Mouse (Mus musculus): Measurements from ENCODE around the gene Olfm1.

The Olfm1 gene

DNA sequence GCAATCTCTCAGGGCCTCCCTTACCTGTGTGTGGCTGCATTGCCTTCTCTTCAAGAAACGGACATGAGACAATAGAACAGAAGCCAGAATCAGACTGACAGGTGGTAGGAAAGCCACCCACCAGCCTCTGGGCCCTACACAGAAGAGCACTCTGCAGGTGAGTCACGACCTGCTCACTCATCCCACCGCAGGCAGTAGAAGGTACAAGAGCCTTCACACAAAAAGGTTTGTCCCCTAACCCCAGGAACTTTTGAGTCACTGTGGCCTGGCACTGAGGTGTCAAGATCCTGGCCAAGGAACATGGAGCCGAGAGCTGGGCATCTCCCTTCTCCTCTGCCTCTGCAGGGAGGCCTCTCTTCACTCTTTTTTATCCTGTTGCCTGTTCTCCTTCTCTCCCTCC is 42.3 kb downstream of the Olfm1 start:
- DNase-seq (ENCODE audit: low spot score in 2 of 2): no peak

GRCm38 (mm10) chr2:28236447-28236846 is 43.7 kb downstream of the Olfm1 start:
- no peak for DNase-seq (ENCODE audit: low spot score in 2 of 2)

GRCm38 (mm10) chr2:28239616-28240015 is 46.8 kb downstream of the Olfm1 start:
- DNase-seq (ENCODE audit: low spot score in 2 of 2): no peak

GRCm38 (mm10) chr2:28240920-28241319 is 48.1 kb downstream of the Olfm1 start:
- no peak for DNase-seq (ENCODE audit: low spot score in 2 of 2)

- DNase-seq (ENCODE audit: low spot score in 2 of 2): no peak
Measured at GRCm38 (mm10) chr2:28241520-28242221, 48.9 kb downstream of the Olfm1 start.

GRCm38 (mm10) chr2:28242222-28242543 is 49.4 kb downstream of the Olfm1 start:
- no peak for DNase-seq (ENCODE audit: low spot score in 2 of 2)

DNA sequence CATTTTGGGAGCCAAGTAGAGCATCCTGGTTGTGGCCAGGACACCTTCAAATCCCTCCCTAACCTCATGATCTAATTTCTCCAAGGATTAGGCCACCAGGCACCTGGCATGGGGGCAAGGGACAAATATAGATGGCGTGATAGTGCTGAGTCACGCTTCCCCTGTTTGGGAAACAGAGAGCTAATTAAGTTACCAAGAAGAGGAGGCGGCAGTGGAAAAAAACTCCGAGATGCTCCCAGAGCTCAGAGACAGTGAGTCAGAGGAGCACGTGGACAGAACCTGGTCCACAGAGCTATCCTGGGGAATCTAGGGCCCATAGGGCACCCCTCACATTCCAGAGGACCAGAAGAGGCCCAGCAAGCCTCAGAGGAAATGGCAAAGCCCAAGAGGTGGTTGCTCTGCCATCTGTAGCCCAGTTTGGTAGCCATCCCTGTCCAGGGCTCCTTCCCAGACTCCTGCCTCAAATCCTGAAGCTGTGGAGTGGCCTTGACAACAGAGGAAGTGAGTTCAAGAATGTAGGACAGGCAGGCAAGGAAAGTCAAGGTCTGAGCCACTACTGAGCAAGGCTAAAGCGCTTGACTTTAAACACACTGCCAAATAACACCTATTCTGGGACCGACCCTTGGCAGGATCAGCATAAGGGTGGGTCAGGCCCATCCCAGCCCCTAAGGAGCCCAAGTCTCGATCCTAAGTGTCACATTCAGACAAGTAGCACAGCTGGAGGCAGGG is 52.0 kb downstream of the Olfm1 start:
- DNase-seq (ENCODE audit: low spot score in 2 of 2): peak; percentile 77 to 79

- no peak for DNase-seq (ENCODE audit: low spot score in 2 of 2)
Measured at GRCm38 (mm10) chr2:28246110-28246653, 53.4 kb downstream of the Olfm1 start.

- no peak for DNase-seq (ENCODE audit: low spot score in 2 of 2)
Measured at GRCm38 (mm10) chr2:28247098-28247497, 54.3 kb downstream of the Olfm1 start.

DNA sequence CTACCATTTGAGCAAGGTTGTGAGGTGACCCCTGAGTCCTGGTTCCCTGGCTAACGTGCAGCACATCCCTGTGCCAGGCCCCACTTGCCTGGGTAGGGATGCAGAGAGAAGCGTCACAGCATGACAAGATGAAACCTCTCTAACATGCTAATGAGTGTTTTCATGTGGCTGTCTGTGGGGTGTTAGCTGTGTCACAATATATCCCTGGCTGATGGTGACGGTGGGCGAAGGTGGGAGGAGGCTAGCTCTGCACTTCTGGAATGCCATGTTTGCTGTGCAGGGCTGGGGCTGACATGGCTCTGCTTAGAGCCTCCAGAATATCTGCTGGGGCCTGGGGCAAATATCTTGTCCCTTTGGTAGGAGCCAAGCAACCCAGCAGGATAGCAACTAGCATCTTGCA is 59.8 kb downstream of the Olfm1 start:
- DNase-seq (ENCODE audit: low spot score in 2 of 2): no peak

DNA sequence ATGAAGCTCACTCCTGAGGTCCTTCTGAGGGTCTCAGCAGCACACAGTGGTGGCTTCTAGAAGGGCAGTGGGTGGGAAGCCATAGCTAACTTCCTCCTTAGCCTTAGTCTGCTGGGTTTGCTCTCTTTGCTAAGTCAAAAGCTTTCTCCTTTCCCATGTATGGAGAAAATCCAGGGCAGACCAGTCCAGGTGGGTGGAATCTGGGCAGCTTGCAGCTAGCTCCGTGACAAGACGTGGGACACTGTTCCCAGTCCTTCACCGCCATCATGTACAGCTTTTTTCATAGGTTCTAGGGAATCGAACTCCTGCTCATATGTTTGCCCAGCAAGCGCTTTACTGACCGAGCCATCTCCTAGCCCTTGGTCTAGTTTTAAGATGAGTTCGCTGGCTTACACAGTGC is 63.2 kb downstream of the Olfm1 start:
- DNase-seq (ENCODE audit: low spot score in 2 of 2): peak in 1 of 2 experiments; percentile 66

DNA sequence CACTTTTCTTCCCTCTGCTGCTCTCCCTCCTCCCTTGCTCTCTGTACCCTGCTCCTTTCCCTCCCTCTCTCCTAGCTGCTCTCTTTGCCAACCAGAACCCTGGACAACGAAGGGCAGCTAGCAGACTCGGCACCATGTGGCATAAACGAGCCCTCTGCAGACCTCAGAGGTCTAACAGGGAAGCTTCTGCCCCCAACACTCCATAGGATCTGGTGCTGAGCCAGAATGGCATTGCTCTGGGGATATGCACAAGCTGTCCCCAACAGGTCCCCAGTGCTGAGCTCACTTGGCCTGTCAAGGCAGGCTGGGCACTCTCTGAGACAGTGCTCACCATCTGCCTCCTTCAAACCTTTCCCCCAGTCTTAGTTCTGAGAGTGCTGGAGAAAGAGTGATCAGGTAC is 68.6 kb downstream of the Olfm1 start:
- no peak for DNase-seq (ENCODE audit: low spot score in 2 of 2)

DNA sequence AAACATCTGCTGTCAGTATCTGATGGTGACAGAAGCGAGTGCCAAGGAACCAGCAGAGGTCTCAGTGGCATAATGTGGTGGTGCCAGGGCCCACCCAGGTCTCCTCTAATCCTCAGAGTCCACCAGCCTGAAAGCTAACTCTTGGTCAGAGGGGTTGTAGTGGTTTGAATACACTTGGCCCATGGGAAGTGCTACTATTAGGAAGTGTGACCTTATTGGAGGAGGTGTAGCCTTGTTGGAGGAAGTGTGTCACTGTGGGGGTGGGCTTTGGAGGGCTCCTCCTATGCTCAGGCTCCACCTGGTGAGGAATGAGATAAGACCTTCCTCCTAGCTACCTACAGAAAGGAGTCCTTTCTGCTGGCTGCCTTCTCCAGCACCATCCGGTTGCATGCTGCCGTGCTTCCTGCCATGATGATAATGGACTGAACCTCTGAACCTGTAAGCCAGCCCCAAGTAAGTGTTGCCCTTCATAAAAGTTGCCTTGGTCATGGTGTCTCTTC is 75.0 kb downstream of the Olfm1 start:
- no peak for DNase-seq (ENCODE audit: low spot score in 2 of 2)

GRCm38 (mm10) chr2:28270561-28270960 is 77.8 kb downstream of the Olfm1 start:
- DNase-seq (ENCODE audit: low spot score in 2 of 2): no peak

GRCm38 (mm10) chr2:28272218-28272965 is 79.6 kb downstream of the Olfm1 start:
- DNase-seq (ENCODE audit: low spot score in 2 of 2): peak; percentile 57 to 81

DNA sequence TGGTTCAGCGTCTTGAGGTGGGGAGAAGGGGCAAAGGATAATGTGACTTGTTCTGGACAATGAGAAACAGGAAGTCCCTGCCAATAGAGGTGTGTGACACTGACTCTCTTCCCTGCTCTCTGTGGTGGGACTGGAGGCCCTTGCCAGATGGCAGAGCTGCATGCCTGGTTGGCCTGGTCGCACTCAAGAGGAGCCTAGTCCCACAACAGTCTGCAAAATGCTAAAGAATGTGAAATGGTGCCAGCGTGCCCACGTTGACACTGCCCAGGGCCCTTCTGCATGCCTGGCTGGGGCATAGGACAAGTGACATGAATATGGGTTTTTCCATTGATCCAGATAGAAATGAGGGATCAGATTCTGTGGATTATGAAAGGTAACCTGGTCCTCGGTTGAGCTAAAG is 81.2 kb downstream of the Olfm1 start:
- no peak for DNase-seq (ENCODE audit: low spot score in 2 of 2)

DNA sequence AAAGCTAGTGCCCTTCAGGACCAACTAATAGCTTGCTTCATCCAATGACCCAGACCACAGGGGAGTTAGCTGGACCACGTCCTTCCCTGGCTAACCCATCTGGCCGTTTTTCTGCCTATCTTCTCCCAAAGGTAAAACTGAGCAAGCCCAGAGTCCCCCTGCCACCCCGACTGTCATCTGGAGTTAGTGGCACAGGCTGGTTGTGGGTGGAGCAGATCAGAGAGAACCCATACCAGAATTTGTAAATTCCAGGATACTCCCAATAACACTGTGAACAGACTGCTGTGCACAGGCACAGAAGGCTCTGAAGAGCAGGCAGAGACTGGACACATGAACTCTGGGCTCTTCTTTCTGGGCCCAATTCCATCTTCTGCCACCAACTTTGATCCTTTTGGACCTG is 82.6 kb downstream of the Olfm1 start:
- no peak for DNase-seq (ENCODE audit: low spot score in 2 of 2)

DNA sequence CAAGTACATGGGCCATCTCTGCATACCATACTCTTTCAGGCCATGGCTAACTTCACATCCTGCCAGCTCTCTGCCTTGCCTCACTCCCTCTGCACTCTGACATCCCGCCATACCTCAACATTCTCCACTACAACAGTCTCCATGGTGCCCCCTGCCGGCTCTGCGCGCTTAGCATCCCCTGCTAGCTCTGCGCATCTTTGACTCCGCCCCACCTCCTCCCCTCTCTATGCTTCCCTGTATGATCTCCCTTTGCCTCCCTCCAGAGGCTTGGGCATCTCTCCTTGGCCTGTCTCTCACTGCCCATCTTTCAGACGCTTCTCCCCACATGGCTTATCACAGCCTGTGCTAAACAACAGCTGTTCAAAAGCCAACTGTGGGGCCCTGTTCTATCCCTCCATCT is 85.4 kb downstream of the Olfm1 start:
- peak in 1 of 2 experiments; percentile 77 for DNase-seq (ENCODE audit: low spot score in 2 of 2)

GRCm38 (mm10) chr2:28278853-28279252 is 86.1 kb downstream of the Olfm1 start:
- no peak for DNase-seq (ENCODE audit: low spot score in 2 of 2)

All from left cerebral cortex, adult 9 months (tissue).